Mouse (Mus musculus) liver (tissue): ENCODE data around the gene Ephb6.
"Not testable (repeated sequence)": the region's sequence is repeated elsewhere in the genome, so short reads cannot be mapped to it uniquely, and the experiment has no call there.

Experiments used
- DNase-seq: peaks from one replicate; pipeline ENCODE4 v3.0.0-alpha.2; 2020; ENCODE audit warnings: mixed read lengths

The Ephb6 gene

GRCm38 (mm10) chr6:41605061-41605793, at the start of gene Ephb6:
Gene Ephb6 (plus strand): TSS chr6:41605482.
- DNase-seq: peak; percentile 79

GRCm38 (mm10) chr6:41556389-41556788, 48.9 kb upstream of the Ephb6 start:
- no peak for DNase-seq

DNA sequence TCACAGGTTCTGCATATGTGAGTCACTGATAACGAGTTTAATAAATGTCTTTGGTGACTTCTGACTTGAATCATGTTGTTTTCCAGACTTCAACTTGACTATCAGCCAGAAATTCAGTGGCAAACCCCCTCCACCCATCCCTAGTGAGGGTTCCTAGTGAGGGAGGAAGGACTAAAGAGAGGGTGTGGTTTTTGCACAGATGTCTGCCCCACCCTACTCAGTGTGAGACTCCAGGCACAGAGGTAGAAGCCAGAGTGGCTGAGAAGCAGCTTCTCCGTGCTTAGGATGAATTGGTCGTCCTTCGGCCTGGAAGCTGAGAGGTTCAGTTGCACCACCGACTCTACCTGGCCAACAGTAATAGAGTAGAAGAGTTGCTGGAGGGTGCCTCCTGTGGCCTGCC, 47.8 kb upstream of the Ephb6 start:
- DNase-seq: peak; percentile 18

- no peak for DNase-seq
These were observed 47.0 kb upstream of the Ephb6 start for GRCm38 (mm10) chr6:41558271-41558670.

DNA sequence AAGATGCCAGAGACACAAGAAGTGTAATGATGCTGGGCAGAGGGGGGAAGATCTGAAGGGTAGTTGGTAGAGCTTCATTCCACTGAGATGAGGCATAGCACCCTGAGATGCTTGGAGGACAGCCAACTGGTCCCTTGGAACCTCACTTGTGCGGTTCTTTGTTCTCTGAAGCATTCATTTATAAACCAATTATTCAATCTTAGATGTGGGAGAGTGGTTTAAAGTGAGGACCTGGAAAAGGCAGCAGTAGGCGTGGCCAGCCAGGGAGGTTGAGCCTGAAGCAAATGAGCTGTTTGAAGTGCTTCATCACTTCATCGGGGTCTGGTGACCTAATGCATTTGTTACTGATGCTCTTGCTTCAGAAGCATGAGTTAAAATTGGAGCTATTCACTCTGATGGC, 46.0 kb upstream of the Ephb6 start:
- no peak for DNase-seq

DNA sequence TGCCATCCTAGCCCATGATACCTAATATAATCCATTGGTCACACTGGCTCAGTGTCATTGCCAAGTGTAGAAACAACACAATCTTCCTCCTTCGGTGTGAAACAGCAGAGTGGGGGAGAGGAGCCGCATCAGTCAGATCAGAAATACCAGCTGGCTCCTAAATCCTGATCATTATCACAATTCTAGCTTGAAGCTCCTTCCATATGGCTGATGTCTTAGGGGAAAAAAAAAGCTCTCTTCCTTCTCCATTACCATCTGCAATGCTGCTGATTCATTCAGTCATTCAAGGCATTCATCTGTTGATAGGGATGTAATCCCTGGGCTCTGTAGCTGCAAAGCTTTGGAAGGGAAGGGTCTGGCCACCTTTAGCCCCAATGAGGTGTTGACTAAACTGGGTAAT, 45.0 kb upstream of the Ephb6 start:
- no peak for DNase-seq

DNA sequence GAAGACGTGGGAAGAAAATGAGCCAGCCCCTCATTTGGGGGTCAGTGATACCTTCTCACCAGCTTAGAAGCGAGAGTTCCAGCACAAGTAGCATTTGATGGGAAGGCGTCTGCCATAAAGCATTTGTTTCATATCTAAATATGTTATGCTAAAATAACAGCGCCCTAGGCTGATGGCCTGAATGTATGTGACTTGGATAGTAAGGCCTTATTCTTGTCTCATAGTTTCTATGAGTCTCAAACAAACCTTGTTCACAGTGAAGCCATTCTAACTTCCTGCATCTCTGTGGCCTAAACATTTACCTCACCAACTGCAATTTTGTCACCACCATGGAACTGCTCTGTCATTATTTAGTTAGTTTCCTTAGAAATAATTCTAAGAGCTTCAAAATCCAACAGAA, 42.7 kb upstream of the Ephb6 start:
- DNase-seq: no peak

DNA sequence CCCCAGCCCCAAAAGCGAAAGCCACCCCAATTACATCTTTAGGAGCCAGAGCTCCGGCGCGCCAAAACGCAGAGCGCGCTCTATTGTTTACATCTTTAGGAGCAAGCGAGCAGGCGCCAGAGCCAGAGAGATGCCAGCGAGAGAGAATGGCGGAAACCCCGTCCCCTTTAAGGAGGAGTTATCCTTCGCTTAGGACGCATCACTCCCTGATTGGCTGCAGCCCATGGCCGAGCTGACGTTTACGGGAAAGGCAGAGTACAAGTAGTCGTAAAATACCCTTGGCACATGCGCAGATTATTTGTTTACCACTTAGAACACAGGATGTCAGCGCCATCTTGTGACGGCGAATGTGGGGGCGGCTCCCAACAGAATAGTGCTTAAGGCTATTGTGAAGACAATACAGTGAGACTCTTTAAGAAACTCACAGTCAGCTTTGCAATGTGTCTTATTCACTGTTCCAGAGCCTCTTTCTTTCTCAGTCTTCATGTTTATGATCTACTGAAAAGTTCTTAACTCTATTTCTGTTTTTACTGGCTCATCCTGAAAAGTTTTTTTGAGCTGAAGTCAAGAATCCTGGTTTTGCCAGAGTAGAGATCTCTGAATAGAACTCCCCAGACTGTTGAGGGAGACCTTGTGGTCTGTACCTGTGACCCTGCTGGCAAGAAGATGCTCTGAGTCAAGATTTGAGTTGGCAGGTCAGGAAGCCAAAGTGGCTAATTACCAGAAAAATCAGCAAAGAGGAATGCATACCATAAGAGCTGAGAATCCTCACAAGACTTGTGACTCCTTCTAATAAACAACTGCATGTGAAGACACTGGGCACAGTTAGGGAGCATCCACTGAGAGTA, 42.0 kb upstream of the Ephb6 start:
- not testable (repeated sequence) for DNase-seq

GRCm38 (mm10) chr6:41565261-41565660, 40.0 kb upstream of the Ephb6 start:
- no peak for DNase-seq

GRCm38 (mm10) chr6:41566965-41567364, 38.3 kb upstream of the Ephb6 start:
- DNase-seq: no peak

DNA sequence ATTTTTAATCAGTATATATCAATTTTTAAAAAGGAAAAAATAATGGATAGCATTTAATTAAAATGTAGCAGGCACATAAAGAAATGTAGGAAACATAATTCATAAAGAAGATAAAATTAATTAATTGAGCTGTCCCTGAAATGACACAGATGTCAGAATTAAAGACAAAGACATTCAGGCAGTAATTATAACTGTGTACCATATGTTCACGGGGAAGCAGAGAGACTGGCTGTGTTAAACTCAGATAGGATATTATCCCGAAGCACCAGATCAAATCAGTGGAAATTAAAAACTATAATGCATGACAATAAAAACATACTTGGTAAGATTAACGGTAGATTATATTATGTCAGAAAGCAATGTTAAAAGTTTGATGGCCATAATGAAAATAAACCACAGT, 36.2 kb upstream of the Ephb6 start:
- DNase-seq: no peak

DNA sequence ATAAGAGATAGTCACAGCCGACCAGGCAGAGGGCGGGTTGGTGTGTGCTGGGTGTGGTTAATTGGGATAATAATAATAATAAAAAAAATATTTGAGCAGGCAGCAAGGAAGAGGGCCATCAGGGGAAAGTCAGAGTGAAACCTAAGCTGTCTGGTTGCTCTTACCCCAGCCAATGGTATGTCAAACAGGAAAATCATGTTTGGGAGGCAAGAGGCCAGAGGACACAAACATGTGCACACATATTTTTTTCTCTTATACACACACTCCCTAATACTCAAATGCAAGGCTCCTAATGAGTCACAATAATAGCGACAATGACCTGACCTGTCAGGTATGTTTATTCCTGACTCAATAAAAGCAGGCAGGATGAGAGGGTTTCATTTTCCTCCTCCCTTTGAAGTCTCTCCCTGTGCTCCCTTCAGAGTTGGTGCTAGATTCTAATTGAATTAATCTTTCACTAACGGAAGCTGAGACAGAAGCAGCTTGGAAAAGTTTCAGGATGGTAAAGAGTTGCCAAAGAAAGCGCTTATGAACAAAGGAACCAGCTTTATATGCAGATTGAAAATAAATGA, 28.7 kb upstream of the Ephb6 start:
- DNase-seq: no peak

DNA sequence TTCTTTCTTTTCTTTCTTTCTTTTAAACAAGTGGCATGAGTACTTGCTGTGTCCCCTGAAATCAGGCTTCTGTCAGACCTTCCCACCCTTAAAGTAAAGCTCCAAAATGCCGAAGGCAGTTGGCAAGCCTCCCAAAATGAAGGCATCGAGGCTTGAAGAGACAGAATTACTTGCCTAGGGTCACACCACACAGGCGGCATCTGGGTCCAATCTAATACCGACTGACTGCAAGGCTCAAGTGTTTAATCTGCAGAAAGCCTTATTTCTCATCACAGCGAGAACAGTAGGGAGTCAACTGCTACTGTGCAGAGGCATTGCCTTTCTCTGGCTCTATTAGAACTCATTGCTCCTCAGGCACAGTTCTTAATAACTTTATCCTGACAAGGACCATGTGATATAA, 28.0 kb upstream of the Ephb6 start:
- DNase-seq: no peak

GRCm38 (mm10) chr6:41581295-41581694, 24.0 kb upstream of the Ephb6 start:
- DNase-seq: no peak

- DNase-seq: no peak
These were observed 23.1 kb upstream of the Ephb6 start for GRCm38 (mm10) chr6:41582189-41582588.

- DNase-seq: peak; percentile 49
These were observed 756 bp upstream of the Ephb6 start for GRCm38 (mm10) chr6:41604401-41605050.

- no peak for DNase-seq
These were observed 467 bp downstream of the Ephb6 start for GRCm38 (mm10) chr6:41605794-41606104.

DNA sequence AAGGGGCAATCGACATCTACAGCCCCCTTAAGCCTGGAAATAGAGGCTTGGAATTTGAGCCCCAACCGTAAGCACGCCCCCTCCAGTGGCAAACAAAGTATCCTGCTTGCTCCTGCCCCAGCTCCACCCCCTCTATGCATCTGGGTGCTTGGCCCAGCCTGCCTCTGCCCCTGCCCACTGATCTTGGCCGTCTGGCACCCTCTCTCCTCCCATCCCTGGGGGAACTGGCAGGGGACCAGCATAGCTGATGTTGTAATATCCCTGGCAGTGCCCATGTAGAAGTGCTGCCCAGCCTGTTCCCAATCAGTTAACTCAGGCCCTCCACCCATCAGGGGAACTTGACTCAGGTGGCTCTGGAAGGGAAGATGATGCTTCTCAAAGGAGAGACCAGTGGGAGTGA, 932 bp downstream of the Ephb6 start:
- no peak for DNase-seq

GRCm38 (mm10) chr6:41607637-41608036, 2.4 kb downstream of the Ephb6 start:
- no peak for DNase-seq

- no peak for DNase-seq
These were observed 15.0 kb downstream of the Ephb6 start for GRCm38 (mm10) chr6:41620173-41620798.

- no peak for DNase-seq
These were observed 16.1 kb downstream of the Ephb6 start for GRCm38 (mm10) chr6:41621241-41621990.

- peak; percentile 53 for DNase-seq
These were observed 17.4 kb downstream of the Ephb6 start for GRCm38 (mm10) chr6:41622661-41623060.
